Mouse (Mus musculus) lung, postnatal 0 days (tissue): ENCODE data around the gene Hps3. TPM values are rescaled to one million over a fixed set of nuclear protein-coding genes. Genes with fewer than 3 reads are reported as not detected.

ENCODE experiments used
- ATAC-seq: fragments of 200-750 bp; cut with Nextera tagmentation; 2 replicates; pipeline ENCODE4 v1.8.0; 2017; ENCODE audit warnings: moderate library complexity
- DNase-seq: peaks from one replicate; pipeline ENCODE4 v3.0.0-alpha.2; 2016; ENCODE audit warnings: low spot score
- H3K27ac ChIP-seq: fragments of 300-500 bp; sonication (generic); 2 replicates; pipeline ENCODE4 v1.5.1; 2014; ENCODE audit warnings: antibody characterized with exemption, mild to moderate bottlenecking, low read length, mixed read lengths
- H3K27me3 ChIP-seq: fragments of 300-500 bp; sonication (generic); replicated peaks from 2 replicates; pipeline ENCODE4 v1.6.1; 2014; ENCODE audit warnings: low read length, mixed read lengths; ENCODE audit not compliant: insufficient read depth
- H3K36me3 ChIP-seq: fragments of 300-500 bp; sonication (generic); 2 replicates; pipeline ENCODE4 v1.6.1; 2014; ENCODE audit warnings: low read length, mixed read lengths; ENCODE audit not compliant: insufficient read depth
- H3K4me1 ChIP-seq: fragments of 300-500 bp; sonication (generic); 2 replicates; pipeline ENCODE4 v1.6.1; 2014; ENCODE audit warnings: antibody characterized with exemption, low read depth, low read length, mixed read lengths; ENCODE audit not compliant: insufficient read depth
- H3K4me2 ChIP-seq: fragments of 300-500 bp; sonication (generic); replicated peaks from 2 replicates; pipeline ENCODE4 v1.6.1; 2014; ENCODE audit warnings: low read depth, mild to moderate bottlenecking, low read length, moderate library complexity, mixed read lengths
- H3K4me3 ChIP-seq: fragments of 300-500 bp; sonication (generic); 2 replicates; pipeline ENCODE4 v1.5.1; 2014; ENCODE audit warnings: low read depth, low read length
- H3K9ac ChIP-seq: fragments of 300-500 bp; sonication (generic); replicated peaks from 2 replicates; pipeline ENCODE4 v1.6.1; 2014; ENCODE audit warnings: low read depth, mild to moderate bottlenecking
- H3K9me3 ChIP-seq: fragments of 300-500 bp; sonication (generic); 2 replicates; pipeline ENCODE4 v1.6.1; 2016; ENCODE audit warnings: low read length, mixed read lengths
- CTCF ChIP-seq: IDR thresholded peaks from 2 replicates; pipeline ENCODE4 v1.5.1; 2016; ENCODE audit warnings: antibody characterized with exemption, mild to moderate bottlenecking
- EP300 ChIP-seq: IDR thresholded peaks from 2 replicates; pipeline ENCODE4 v1.6.1; 2016; ENCODE audit warnings: antibody characterized with exemption, mild to moderate bottlenecking, control low read depth
- WGBS: fragments of 180-500 bp; shearing (Covaris S2); extraction: QIAGEN DNeasy Blood & Tissue Kit; methylation state at CpG from one replicate; pipeline ENCODE4 v1.1.7; 2014; 5-methylcytosine and 5-hydroxymethylcytosine counted together
- polyA plus RNA-seq: library from polyadenylated mRNA; unstranded; fragments of >200 nt; fragmentation: Nextera tagmentation; extraction: Ambion mirVana; gene quantifications from 2 replicates; pipeline ENCODE4 v1.2.1, GENCODE M21; 2015

Hps3 gene
- polyA plus RNA-seq, 1 experiment from 2014 or later = 10.1 TPM

DNA sequence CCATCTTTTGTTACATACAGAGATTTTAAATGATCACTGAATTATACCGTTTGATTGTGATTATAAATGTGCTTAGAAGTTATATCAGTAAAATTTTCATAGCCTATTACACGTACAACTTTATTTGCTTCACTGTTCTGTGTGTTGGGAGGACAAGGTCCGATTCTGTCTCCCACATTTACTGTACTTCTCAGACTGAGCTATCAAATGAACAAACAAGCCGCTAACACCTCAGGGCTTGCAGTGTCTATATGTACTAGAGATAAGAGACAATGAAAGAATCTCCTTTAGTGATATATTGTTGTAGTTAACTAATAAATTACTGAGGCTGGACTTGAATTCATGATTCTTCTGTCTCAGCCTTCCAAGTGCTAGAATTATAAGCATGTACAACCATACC is 27.8 kb downstream of the Hps3 start:
- ATAC-seq (no peak), DNase-seq (no peak)
- Histone ChIP-seq H3K9me3 (no peaks in the 10 kb centered on the region), H3K4me1 (no peaks in the 10 kb centered on the region), H3K9ac (no peak overlapping the region), H3K27me3 (no peaks in the 10 kb centered on the region), H3K4me3 (no peak overlapping the region), H3K4me2 (no peak overlapping the region), H3K27ac (no peak overlapping the region), H3K36me3 (0 out of 2 replicates have a peak, but pooled peaks cover 10% of the 10 kb centered on the region)
- TF ChIP-seq CTCF = no peak
- TF ChIP-seq EP300 = no peak
- 85% methylated on average over 4 of the region's 4 CpGs for WGBS

DNA sequence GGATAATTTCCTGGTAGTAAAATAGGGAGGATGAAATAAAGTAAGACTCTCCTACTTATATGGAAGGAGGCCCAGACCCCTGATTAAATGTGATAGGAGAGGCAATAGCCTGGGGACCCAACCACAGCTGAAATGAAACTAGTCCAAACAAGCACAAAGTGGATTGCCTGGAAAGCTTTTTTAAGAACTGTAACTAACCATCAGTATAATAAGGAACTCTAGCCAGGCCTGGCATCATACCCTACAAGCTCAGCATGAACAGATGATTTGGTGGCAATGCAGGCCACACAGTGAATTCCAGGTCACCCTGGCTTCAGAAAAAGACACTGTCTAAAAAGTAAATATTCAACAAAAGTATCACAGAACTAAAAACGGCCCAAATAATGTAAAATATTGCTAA is 29.5 kb downstream of the Hps3 start:
- H3K4me2 ChIP-seq = no peak overlapping the region
- no peaks in the 10 kb centered on the region for H3K9me3 ChIP-seq
- H3K4me3 ChIP-seq = no peak overlapping the region
- no peak overlapping the region for H3K9ac ChIP-seq
- no peaks in the 10 kb centered on the region for H3K27me3 ChIP-seq
- 0 out of 2 replicates have a peak, but pooled peaks cover 10% of the 10 kb centered on the region for H3K36me3 ChIP-seq
- no peak overlapping the region for H3K27ac ChIP-seq
- WGBS = 62% methylated on average over 1 of the region's 1 CpGs
- ATAC-seq (no peak), DNase-seq (no peak)
- TF ChIP-seq EP300 = no peak
- no peak for TF ChIP-seq CTCF
- no peaks in the 10 kb centered on the region for H3K4me1 ChIP-seq

- Histone ChIP-seq H3K4me3 (no peak overlapping the region), H3K27me3 (no peaks in the 10 kb centered on the region), H3K9ac (no peak overlapping the region), H3K4me1 (no peaks in the 10 kb centered on the region), H3K27ac (no peak overlapping the region), H3K9me3 (no peaks in the 10 kb centered on the region), H3K36me3 (0 out of 2 replicates have a peak, but pooled peaks cover 10% of the 10 kb centered on the region), H3K4me2 (no peak overlapping the region)
- 84% methylated on average over 8 of the region's 8 CpGs for WGBS
- DNase-seq (peak; percentile 12), ATAC-seq (no peak)
- TF ChIP-seq CTCF (no peak), EP300 (no peak)
Measured at GRCm38 (mm10) chr3:20004422-20004821, 30.7 kb downstream of the Hps3 start.

DNA sequence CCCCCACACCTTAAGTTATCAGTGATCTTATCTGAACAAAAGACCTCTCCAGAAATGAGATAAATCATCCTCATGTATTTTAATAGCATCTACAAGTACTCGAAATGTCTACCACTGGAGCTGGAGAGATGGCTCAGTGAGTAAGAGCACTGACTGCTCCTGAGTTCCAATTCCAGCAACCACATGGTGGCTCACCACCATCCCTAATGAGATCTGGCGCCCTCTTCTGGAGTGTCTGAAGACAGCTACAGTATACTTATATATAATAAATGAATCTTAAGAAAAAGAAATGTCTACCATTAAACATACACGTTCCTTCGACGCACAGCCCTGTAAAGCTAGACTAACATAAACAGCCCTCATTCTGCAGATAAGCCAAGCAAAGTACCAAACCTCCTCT is 32.3 kb downstream of the Hps3 start:
- no peak overlapping the region for H3K4me3 ChIP-seq
- no peaks in the 10 kb centered on the region for H3K4me1 ChIP-seq
- H3K9me3 ChIP-seq = no peaks in the 10 kb centered on the region
- H3K27ac ChIP-seq = no peak overlapping the region
- H3K27me3 ChIP-seq = no peaks in the 10 kb centered on the region
- no peak overlapping the region for H3K4me2 ChIP-seq
- no peak overlapping the region for H3K9ac ChIP-seq
- ATAC-seq = no peak
- DNase-seq = no peak
- 77% methylated on average over 5 of the region's 5 CpGs for WGBS
- TF ChIP-seq EP300 = no peak
- peak; percentile 56 for TF ChIP-seq CTCF
- 0 out of 2 replicates have a peak, but pooled peaks cover 11% of the 10 kb centered on the region for H3K36me3 ChIP-seq

DNA sequence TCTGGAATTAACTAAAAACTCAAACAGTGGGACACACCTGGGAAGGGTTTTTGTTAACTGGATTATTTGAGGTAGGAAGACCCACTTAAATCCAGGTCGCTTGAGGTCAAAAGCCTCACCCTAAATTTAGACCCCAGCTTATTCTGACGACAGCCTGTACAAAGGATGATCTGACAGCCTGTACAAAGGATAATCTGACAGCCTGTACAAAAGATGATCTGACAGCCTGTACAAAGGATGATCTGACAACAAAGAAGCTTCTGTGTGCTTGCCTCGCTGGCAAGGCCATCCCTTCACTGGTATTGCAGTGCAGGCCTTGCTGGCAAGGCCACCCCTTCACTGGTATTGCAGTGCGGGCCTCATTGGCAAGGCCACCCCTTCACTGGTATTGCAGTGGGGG is 34.3 kb downstream of the Hps3 start:
- TF ChIP-seq EP300 (no peak), CTCF (no peak)
- no peak overlapping the region for H3K9ac ChIP-seq
- 87% methylated on average over 4 of the region's 4 CpGs for WGBS
- H3K4me3 ChIP-seq = no peak overlapping the region
- no peak overlapping the region for H3K4me2 ChIP-seq
- no peaks in the 10 kb centered on the region for H3K9me3 ChIP-seq
- H3K4me1 ChIP-seq = no peaks in the 10 kb centered on the region
- peaks cover 11% of the 10 kb centered on the region; the same call in 1 of the 2 replicates for H3K36me3 ChIP-seq
- DNase-seq = no peak
- no peaks in the 10 kb centered on the region for H3K27me3 ChIP-seq
- no peak for ATAC-seq
- H3K27ac ChIP-seq = no peak overlapping the region

DNA sequence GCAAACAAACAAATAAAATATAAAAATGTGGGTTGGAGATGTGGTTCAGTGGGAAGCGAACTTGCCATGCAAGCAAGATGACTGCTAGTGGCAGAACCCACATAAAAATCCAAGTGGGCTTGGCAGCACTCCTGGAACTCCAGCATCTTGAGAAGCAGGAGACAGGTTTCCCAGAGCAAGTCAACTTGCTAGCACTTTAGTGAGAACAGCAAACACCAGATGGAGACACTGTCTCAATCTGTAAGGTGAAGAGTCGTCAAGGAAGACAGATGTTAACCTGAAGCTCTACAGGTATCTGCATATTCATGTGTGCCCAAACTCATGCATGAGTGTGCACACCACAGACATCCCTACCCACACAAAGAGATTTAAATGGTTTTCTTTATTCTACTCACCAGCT is 35.6 kb downstream of the Hps3 start:
- WGBS = 85% methylated on average over 2 of the region's 2 CpGs
- Histone ChIP-seq H3K9ac (no peak overlapping the region), H3K36me3 (peaks cover 11% of the 10 kb centered on the region; the same call in 1 of the 2 replicates), H3K4me3 (no peak overlapping the region), H3K4me1 (no peaks in the 10 kb centered on the region), H3K27me3 (no peaks in the 10 kb centered on the region), H3K4me2 (no peak overlapping the region), H3K9me3 (no peaks in the 10 kb centered on the region), H3K27ac (no peak overlapping the region)
- ATAC-seq (no peak), DNase-seq (no peak)
- TF ChIP-seq CTCF (no peak), EP300 (no peak)

DNA sequence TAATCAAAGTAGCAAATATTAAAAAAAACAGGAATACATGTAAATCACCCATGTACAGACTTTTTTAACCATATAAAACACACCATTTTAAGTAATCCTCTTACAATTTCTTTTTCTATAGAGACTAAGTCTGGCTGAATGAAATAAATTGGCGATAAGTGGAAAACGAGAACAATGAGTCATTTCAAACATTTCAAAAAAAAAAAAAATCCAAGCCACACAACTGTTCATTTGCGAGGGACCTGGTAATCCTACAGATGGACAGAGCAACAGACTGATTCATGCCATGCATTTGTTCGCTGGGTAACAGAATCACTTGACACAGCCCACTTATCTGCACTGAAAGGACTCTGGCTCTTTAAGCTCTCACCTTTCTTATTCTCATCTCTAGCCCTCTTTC is 42.7 kb downstream of the Hps3 start:
- no peak overlapping the region for H3K4me2 ChIP-seq
- H3K9me3 ChIP-seq = no peaks in the 10 kb centered on the region
- no peaks in the 10 kb centered on the region; the same call in 1 of the 2 replicates for H3K36me3 ChIP-seq
- H3K27ac ChIP-seq = no peak overlapping the region
- TF ChIP-seq CTCF = no peak
- no peak for TF ChIP-seq EP300
- no peak overlapping the region for H3K9ac ChIP-seq
- H3K27me3 ChIP-seq = no peaks in the 10 kb centered on the region
- WGBS = 85% methylated on average over 4 of the region's 4 CpGs
- ATAC-seq (no peak), DNase-seq (no peak)
- no peaks in the 10 kb centered on the region for H3K4me1 ChIP-seq
- H3K4me3 ChIP-seq = no peak overlapping the region
